In genomic region chr1:169462386-169463115, GRCm38 (mm10) we compare ENCODE assay signal across 11 mouse cellular contexts.
DNase-seq lines count a peak whose midpoint lies in the region; ATAC-seq lines count a peak whose summit lies in the region.
"Had no signal": no experiment of that assay in that cellular context is flagged by ENCODE, and none has a peak within 500 bp of the region (broad histone marks: within the 10 kb centered on the region; RNA-seq: fewer than 3 reads in every experiment).

No protein-coding gene starts in this region.

- ATAC-seq in kidney, embryonic 14.5 days (ENCODE audit: low FRiP score, low TSS enrichment), result no peak
- ATAC-seq: inflammation-experienced regulatory T-cells, adult 6 months had no signal

- no peak overlapping the region for H3K4me2 ChIP-seq in kidney, embryonic 14.5 days (replicated peaks; ENCODE audit: low read depth, low read length)

- H3K27me3 ChIP-seq in kidney, embryonic 14.5 days (ENCODE audit: control insufficient read depth, insufficient read depth, low read length), result no peaks in the 10 kb centered on the region
- H3K27me3 ChIP-seq: megakaryocyte, embryonic 14.5 days had no signal

- no peaks in the 10 kb centered on the region for H3K4me1 ChIP-seq in kidney, embryonic 14.5 days (ENCODE audit: control insufficient read depth, insufficient read depth, low read length)

- intact Hi-C loops in heart, postnatal 10 days (cut with DNase I), result loop anchor here (5.0 kb wide), 1 partner anchor 1085 kb away; no protein-coding TSS in a partner anchor

- H3K36me3 ChIP-seq in kidney, embryonic 14.5 days (ENCODE audit: control insufficient read depth, insufficient read depth, low read length), result no peaks in the 10 kb centered on the region

- peak; percentile 74 for DNase-seq in heart, adult 11 months
- DNase-seq in heart, postnatal 10 days, result no peak
- peak; percentile 41 to 76 for DNase-seq in cerebellum, postnatal 4 days (ENCODE audit: low spot score in 2 of 2)
- DNase-seq in layer of hippocampus, postnatal 14 days (ENCODE audit: low spot score in 2 of 2), result peak; percentile 87 to 95
- peak; percentile 75 to 78 for DNase-seq in right cerebral cortex, adult 2 months (ENCODE audit: low spot score in 2 of 2)
- no peak for DNase-seq in gastrocnemius, adult 18-20 months (ENCODE audit: low spot score)
- no peak for DNase-seq in adrenal gland, postnatal 4 days (ENCODE audit: low spot score in 2 of 2)
- DNase-seq: gastrocnemius, postnatal 14 days had no signal

- H3K9me3 ChIP-seq in kidney, embryonic 14.5 days (ENCODE audit: control insufficient read depth, low read length), result no peaks in the 10 kb centered on the region
- H3K9me3 ChIP-seq: megakaryocyte, embryonic 14.5 days had no signal

- 84% methylated on average over 15 of the region's 15 CpGs for WGBS in kidney, embryonic 14.5 days

- no peak overlapping the region for H3K4me3 ChIP-seq in kidney, embryonic 14.5 days (ENCODE audit: low read length)
- H3K4me3 ChIP-seq: megakaryocyte, embryonic 14.5 days had no signal

- no peak overlapping the region for H3K9ac ChIP-seq in kidney, embryonic 14.5 days (ENCODE audit: low read depth, low read length)

- no peak overlapping the region for H3K27ac ChIP-seq in kidney, embryonic 14.5 days (ENCODE audit: low read depth, low read length)

Comparison
In these comparisons a context has a peak if more than half of its experiments do, and no peak if none do; other contexts are left out.
1. DNase-seq: peak in heart, adult 11 months (single experiment), cerebellum, postnatal 4 days (2 of 2), layer of hippocampus, postnatal 14 days (2 of 2) and right cerebral cortex, adult 2 months (2 of 2); none in heart, postnatal 10 days (0 of 2), gastrocnemius, adult 18-20 months (single experiment) and adrenal gland, postnatal 4 days (0 of 2).